Mouse (Mus musculus) Patski (cell line): Measurements from ENCODE around the gene Cela3b. TPM values are rescaled to one million over a fixed set of nuclear protein-coding genes. Genes with fewer than 3 reads are reported as not detected.

ENCODE experiments used
- ATAC-seq: fragments of 100-300 bp; one replicate; pipeline ENCODE4 v1.8.0; 2021
- CTCF ChIA-PET: fragments of 350-600 bp; sonication (Branson Sonifier 250); formaldehyde crosslinking; loops from one replicate; lab custom pipeline; 2022; ENCODE audit warnings: inconsistent platforms; lab: Charles Lee
- POLR2A ChIA-PET: fragments of 350-600 bp; sonication (Branson Sonifier 250); formaldehyde crosslinking; loops from one replicate; lab custom pipeline; 2022; ENCODE audit warnings: antibody characterized with exemption, inconsistent platforms; lab: Charles Lee
- DNase-seq: peaks from one replicate; pipeline ENCODE4 v3.0.0-alpha.2; 2011; ENCODE audit warnings: low read depth, low spot score
- H3K27me3 ChIP-seq: fragments of 371-371 bp; one replicate; pipeline ENCODE4 v1.5.1; 2021
- CTCF ChIP-seq: fragments of 100-300 bp; IDR thresholded peaks from one replicate; pipeline ENCODE4 v1.5.1; 2021
- in situ Hi-C: fragments of 300-500 bp; cut with MboI; formaldehyde crosslinking; loops from 3 replicates; pipeline ENCODE4 v1.11.1; 2018; ENCODE audit warnings: low pct_unique_long_range_greater_than_20kb, mixed read lengths
- polyA plus RNA-seq: library from polyadenylated mRNA; unstranded; gene quantifications from one replicate; pipeline ENCODE4 v1.2.3, GENCODE M21; 2021

Cela3b gene
- polyA plus RNA-seq, 1 experiment from 2014 or later, result not detected

- CTCF ChIA-PET, result interaction anchor here (0.8 to 1.2 kb wide), 2 partner anchors 12 to 13 kb away, joined by 3 read pairs; no protein-coding TSS in a partner anchor
Observed at GRCm38 (mm10) chr4:137375314-137376278, 54.7 kb downstream of the Cela3b start.

GRCm38 (mm10) chr4:137373711-137374110 lies 56.6 kb downstream of the Cela3b start:
- ATAC-seq, result no peak
- POLR2A ChIA-PET, result interaction anchor here (0.6 kb wide), 1 partner anchor 1598 kb away, joined by 3 read pairs; no protein-coding TSS in a partner anchor
- no peaks in the 10 kb centered on the region for H3K27me3 ChIP-seq
- no peak for DNase-seq
- no peak for TF ChIP-seq CTCF
- CTCF ChIA-PET, result no interaction called here
- in situ Hi-C loops, result no loop called here

More at GRCm38 (mm10) chr4:137375314-137376278, 54.7 kb downstream of the Cela3b start:
- TF ChIP-seq CTCF, result no peak
- ATAC-seq (no peak), DNase-seq (no peak)
- POLR2A ChIA-PET, result interaction anchor here (0.6 kb wide), 1 partner anchor 14 kb away, joined by 3 read pairs; no protein-coding TSS in a partner anchor
- in situ Hi-C loops, result no loop called here
- H3K27me3 ChIP-seq, result no peaks in the 10 kb centered on the region

- in situ Hi-C loops, result no loop called here
- no peaks in the 10 kb centered on the region for H3K27me3 ChIP-seq
- DNase-seq, result no peak
- TF ChIP-seq CTCF, result no peak
- ATAC-seq, result no peak
- ChIA-PET CTCF (no interaction called here), POLR2A (no interaction called here)
Observed at GRCm38 (mm10) chr4:137371596-137372523, 58.5 kb downstream of the Cela3b start.

Other genes starting within 250 kb of the Cela3b start
- 5.3 TPM for gene Wnt4, start 153.1 kb downstream of the Cela3b start, polyA plus RNA-seq
- gene Cdc42, start 72.8 kb downstream of the Cela3b start, polyA plus RNA-seq, result 245 TPM
- not detected for gene Cela3a, start 20.7 kb downstream of the Cela3b start, polyA plus RNA-seq
- not detected for gene 1700013G24Rik, start 22.7 kb upstream of the Cela3b start, polyA plus RNA-seq
- 133 TPM for gene Hspg2, start 38.2 kb upstream of the Cela3b start, polyA plus RNA-seq
- gene Ldlrad2, start 144.0 kb upstream of the Cela3b start, polyA plus RNA-seq, result not detected
- gene Usp48, start 163.2 kb upstream of the Cela3b start, polyA plus RNA-seq, result 57.0 TPM
- gene Rap1gap, start 234.2 kb upstream of the Cela3b start, polyA plus RNA-seq, result 48.4 TPM